Mouse (Mus musculus): ENCODE results near the gene Yap1. TPM values are rescaled to one million over a fixed set of nuclear protein-coding genes. Genes with fewer than 3 reads are reported as not detected.
A peak's percentile ranks its signal among the peaks of the same experiment; 100 is the strongest.

Gene Yap1
- total RNA-seq, 1 experiment from 2014 or later: 67.4 TPM

- peak; percentile 30 for DNase-seq
Measured at GRCm38 (mm10) chr9:7977587-7977986, 26.8 kb downstream of the Yap1 start.

GRCm38 (mm10) chr9:7971993-7972392, 32.4 kb downstream of the Yap1 start:
- no peak for DNase-seq

- no peak for DNase-seq
Measured at GRCm38 (mm10) chr9:7967980-7968379, 36.4 kb downstream of the Yap1 start.

GRCm38 (mm10) chr9:7965590-7965989, 38.8 kb downstream of the Yap1 start:
- no peak for DNase-seq

GRCm38 (mm10) chr9:7963867-7964266, 40.5 kb downstream of the Yap1 start:
- no peak for DNase-seq

- no peak for DNase-seq
Measured at GRCm38 (mm10) chr9:7962915-7963314, 41.5 kb downstream of the Yap1 start.

GRCm38 (mm10) chr9:7961366-7962160, 42.8 kb downstream of the Yap1 start:
- DNase-seq: peak; percentile 71

- peak; percentile 56 for DNase-seq
Measured at GRCm38 (mm10) chr9:7960382-7960781, 44.0 kb downstream of the Yap1 start.

- DNase-seq: no peak
Measured at GRCm38 (mm10) chr9:7959301-7959700, 45.1 kb downstream of the Yap1 start.

GRCm38 (mm10) chr9:7958025-7958593, 46.3 kb downstream of the Yap1 start:
- no peak for DNase-seq

GRCm38 (mm10) chr9:7957407-7957806, 47.0 kb downstream of the Yap1 start:
- no peak for DNase-seq

- no peak for DNase-seq
Measured at GRCm38 (mm10) chr9:7956400-7956799, 48.0 kb downstream of the Yap1 start.

- no peak for DNase-seq
Measured at GRCm38 (mm10) chr9:7952886-7953285, 51.5 kb downstream of the Yap1 start.

- DNase-seq: no peak
Measured at GRCm38 (mm10) chr9:7950211-7950644, 54.2 kb downstream of the Yap1 start.

GRCm38 (mm10) chr9:7947946-7948345, 56.5 kb downstream of the Yap1 start:
- no peak for DNase-seq

- no peak for DNase-seq
Measured at GRCm38 (mm10) chr9:7943796-7944462, 60.5 kb downstream of the Yap1 start.

- no peak for DNase-seq
Measured at GRCm38 (mm10) chr9:7942701-7943100, 61.7 kb downstream of the Yap1 start.

- no peak for DNase-seq
Measured at GRCm38 (mm10) chr9:7940075-7940474, 64.3 kb downstream of the Yap1 start.

- DNase-seq: no peak
Measured at GRCm38 (mm10) chr9:7934419-7934818, 70.0 kb downstream of the Yap1 start.

GRCm38 (mm10) chr9:7929552-7929951, 74.8 kb downstream of the Yap1 start:
- peak; percentile 56 for DNase-seq

- no peak for DNase-seq
Measured at GRCm38 (mm10) chr9:7928866-7929265, 75.5 kb downstream of the Yap1 start.

- DNase-seq: no peak
Measured at GRCm38 (mm10) chr9:7928207-7928793, 76.1 kb downstream of the Yap1 start.

- no peak for DNase-seq
Measured at GRCm38 (mm10) chr9:7914925-7915324, 89.5 kb downstream of the Yap1 start.
